Mouse (Mus musculus): ENCODE data around the gene Nsdhl.
A peak's percentile ranks its signal among the peaks of the same experiment; 100 is the strongest.

The Nsdhl gene

DNA sequence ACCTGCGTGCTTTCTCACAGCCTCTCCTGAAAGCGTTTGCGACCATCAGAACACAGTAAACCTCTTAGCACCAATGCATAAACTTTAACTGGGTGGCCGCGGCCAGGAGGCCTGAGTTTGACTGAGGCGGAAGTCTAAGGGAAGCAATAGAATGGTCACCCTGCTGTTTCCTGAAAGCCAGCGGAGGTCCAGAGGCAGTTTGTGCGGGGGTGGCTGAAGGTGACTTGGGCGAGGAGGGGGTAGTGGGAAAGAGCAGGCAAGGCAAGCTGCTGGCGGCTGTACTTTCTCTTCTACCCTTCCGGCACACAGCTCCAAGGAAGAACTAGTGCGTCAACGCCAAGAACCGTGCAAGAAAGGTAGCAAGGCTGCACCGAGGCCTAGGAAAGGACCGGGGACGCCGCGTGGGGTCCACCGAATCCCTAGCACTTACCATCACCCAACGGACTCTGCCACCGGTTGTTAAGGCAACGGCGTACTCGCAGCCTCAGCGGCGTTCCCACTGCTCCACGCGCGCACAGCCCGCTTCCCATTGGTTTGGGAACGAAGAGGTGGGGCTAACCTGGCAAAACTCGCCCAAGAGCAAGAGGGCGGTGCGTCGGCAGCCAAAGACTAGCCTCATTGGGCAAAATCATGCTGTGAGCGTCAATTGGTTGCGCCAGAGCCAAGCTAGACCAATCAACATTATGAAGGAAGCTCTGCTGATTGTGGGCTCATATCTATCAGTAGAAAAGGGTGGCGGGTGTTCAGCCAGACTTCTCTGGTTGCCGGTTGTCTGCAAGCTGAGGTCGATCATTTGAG lies at the start of gene Nsdhl, which contains the start of gene Cetn2:
Gene Nsdhl (plus strand): TSS at position 674 of the 798 bp plus-strand sequence.
Gene Cetn2 (minus strand): TSS at position 528 of the 798 bp plus-strand sequence.
- peak; percentile 59 to 70 for DNase-seq (ENCODE audit: low spot score in 2 of 2)

GRCm38 (mm10) chrX:72895388-72896054 lies 22.8 kb upstream of the Nsdhl start:
- peak; percentile 5 to 17 for DNase-seq (ENCODE audit: low spot score in 2 of 2)

DNA sequence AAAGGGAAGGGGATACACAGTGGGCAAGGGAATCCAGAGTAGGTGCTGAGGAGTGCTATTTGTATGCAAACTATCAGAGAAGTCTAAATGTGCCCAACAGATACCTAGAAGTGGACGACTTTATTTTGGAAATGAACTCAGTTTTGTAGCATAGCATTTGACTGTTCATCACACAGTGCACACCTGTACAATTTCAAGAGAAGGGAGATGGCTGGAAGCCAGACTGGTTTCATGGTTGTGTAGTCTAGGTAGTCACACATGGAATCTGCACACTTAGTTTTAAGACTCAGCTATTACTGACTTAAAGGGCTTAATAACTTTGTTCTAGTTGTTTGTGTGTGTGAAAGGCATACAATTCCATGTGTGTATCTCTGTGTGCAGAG lies 22.3 kb upstream of the Nsdhl start:
- DNase-seq (ENCODE audit: low spot score in 2 of 2), result no peak

DNA sequence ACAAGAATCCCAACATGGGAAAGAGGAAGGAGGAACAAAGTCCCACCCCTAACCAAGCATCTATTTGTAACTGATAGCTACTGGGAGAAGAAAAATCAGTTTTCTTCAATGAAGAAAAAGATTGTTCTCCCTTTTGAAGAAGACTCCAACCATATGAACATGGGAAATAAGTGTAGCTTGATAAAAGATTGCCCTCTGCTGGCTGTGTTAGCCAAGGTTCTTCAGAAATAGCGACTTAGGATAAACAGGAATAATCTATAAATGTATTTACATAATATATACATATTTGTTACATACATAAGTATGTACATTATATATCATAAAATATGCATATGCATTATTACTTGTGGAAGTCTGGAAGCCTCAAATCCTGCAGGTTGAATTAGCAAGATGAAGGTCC lies 15.8 kb upstream of the Nsdhl start:
- no peak for DNase-seq (ENCODE audit: low spot score in 2 of 2)

DNA sequence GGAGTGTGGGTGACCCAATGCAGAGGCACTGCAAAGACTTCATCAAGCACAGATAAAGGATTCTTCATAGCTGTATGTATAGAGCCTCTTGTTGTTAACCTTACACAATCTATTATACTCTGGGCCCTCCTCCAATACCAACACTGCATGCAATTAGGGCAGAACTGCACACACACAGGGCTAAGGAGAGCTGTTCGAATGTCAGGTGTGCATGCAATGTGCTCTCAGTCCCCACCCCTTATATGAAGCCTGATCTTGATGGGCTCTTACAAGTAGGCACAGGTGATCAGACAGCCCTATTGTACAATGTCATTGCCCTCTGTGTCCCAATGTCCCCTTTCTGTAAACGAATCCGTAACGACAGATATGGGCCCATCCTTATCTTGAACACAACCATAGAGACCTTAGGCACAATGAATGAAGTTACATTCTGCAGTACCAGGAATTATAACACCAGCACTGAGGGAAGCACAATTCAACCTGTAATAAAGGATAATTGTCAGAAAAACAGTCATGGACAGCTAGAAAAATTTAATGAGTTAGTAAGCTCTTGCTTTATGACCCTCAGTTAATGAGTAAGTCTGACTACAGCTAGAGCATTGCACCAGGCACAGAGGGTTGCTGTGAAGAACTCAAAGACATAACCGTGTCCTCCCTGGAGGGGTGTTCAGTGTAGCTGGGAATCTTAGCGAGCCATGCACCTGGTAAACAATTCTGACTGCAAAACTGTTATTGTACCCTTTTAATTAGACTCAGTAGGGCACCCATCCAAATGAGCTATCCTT lies 10.5 kb upstream of the Nsdhl start:
- no peak for DNase-seq (ENCODE audit: low spot score in 2 of 2)

DNA sequence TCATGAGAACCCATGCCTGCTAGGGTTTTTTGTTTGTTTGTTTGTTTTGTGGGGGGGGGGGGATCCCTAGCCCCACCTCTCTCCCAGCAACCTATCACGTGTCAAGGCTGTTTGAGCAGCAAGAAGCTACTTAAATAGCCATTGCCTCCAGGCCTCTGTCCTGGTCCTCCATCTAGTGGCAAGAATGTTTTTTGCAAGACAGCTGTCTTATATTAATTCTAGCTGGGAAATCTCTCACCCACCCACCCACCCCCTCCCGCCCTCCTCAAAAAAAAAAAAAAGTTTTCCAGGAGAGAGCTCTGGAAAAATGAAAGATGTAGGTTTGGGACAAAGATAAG lies 10.0 kb upstream of the Nsdhl start:
- DNase-seq (ENCODE audit: low spot score in 2 of 2), result no peak

GRCm38 (mm10) chrX:72911611-72912010 lies 6.7 kb upstream of the Nsdhl start:
- no peak for DNase-seq (ENCODE audit: low spot score in 2 of 2)

GRCm38 (mm10) chrX:72918682-72919059 lies 314 bp downstream of the Nsdhl start:
- DNase-seq (ENCODE audit: low spot score in 2 of 2), result no peak

GRCm38 (mm10) chrX:72921391-72921790 lies 3.0 kb downstream of the Nsdhl start:
- no peak for DNase-seq (ENCODE audit: low spot score in 2 of 2)

- DNase-seq (ENCODE audit: low spot score in 2 of 2), result no peak
These were observed 35.1 kb downstream of the Nsdhl start for GRCm38 (mm10) chrX:72953464-72953863.

DNA sequence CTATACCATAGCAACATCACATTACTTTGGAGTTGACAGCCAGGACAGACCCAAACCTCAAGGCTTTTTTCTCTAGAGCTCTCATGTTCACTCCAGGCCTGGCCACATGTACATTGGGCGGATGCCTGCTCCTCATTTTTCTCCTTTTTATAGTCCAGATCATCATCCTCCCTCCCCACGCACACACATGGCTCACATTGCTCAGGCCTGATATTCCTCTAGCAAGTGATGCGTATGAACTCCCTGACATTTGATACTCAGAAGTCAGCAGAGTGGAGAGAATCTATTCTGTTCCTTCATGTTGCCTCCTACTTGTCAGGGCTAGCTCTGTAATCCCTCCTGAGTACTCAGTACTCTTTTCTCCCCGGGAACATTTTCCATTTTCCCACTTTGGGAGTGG lies 38.1 kb downstream of the Nsdhl start:
- DNase-seq (ENCODE audit: low spot score in 2 of 2), result no peak

DNA sequence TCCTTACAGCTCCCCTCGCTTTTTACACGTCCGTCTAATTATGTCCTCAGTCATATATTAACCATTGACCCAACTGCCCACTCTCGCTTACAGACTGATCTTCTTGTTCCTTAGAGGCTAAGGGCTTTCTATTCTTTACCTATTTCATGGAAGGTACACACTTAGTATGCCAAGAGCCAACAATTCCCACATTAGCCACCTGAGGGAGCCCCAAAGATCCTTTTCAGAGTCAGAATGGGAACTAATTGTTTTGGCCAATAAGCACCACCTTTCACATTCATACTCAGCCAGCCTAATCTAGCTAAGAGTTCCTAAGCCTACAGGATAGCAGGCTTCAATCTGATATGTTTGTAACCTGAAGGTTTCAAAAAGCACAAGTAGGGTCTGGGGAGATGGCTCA lies 42.1 kb downstream of the Nsdhl start:
- DNase-seq (ENCODE audit: low spot score in 2 of 2), result no peak

DNA sequence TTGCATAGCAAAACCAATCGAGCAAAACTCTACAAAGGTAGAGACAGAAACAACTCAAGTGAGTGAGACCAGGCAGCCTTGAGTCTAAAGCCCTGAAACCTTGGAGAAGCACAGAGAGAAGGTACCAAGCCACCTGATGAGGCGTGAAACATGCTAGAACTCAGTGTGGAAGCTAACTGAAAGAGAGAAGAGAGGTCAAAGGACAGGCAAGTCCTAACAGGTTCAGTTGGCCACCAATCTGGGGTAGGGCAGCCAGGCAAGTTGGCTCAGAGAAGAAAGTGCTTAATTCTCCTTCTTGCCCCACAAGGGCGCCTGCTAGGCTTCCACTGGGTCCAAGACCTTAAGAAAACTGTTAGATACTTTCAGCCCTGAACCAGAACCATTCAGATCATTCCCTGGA lies 43.2 kb downstream of the Nsdhl start:
- no peak for DNase-seq (ENCODE audit: low spot score in 2 of 2)

DNA sequence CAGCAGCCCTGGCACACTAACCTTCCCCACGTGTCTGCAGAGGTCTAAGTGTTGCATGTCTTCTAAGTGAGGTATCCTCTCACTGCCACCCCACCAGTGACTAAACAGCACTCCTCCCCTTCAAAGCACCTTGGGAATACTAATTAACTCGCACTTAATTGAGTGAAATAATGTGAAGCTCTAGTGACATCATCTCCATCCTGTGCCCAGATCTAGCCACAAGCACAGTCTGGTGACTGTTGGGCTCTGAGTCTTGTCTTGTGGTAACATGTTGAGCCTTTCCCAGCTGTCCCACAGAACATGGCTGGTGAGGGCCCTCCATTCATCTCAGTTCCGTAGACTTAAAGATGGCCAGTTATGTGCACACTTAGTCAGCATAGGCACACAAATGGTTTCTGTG lies 44.4 kb downstream of the Nsdhl start:
- DNase-seq (ENCODE audit: low spot score in 2 of 2), result no peak

DNA sequence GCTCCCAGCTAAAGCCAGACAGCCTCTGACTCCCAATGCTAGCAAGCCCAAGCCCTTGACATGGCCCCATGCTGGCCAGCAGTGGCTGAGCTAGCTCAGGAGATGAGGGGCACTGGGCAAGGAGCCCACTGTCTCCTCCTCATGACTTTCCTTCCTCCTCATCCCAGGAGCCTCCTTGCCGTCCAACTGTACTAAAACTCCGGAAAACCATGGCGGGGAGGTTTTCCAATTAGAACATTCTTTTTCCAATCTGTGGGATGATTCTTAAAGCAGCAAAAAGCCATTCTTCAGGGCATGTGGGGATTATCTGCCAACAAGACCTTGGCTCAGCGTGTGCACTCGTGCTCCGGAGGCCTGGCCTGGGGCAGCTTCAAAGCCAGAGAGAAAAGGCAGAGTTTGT lies 64.5 kb downstream of the Nsdhl start:
- DNase-seq (ENCODE audit: low spot score in 2 of 2), result no peak

- DNase-seq (ENCODE audit: low spot score in 2 of 2), result no peak
These were observed 67.2 kb downstream of the Nsdhl start for GRCm38 (mm10) chrX:72985607-72986006.

- DNase-seq (ENCODE audit: low spot score in 2 of 2), result no peak
These were observed 68.6 kb downstream of the Nsdhl start, which contains the start of gene Zfp185 for GRCm38 (mm10) chrX:72986841-72987519. Gene Zfp185, plus strand, starts transcription at chrX:72987339.

GRCm38 (mm10) chrX:72987520-72987905 lies 69.2 kb downstream of the Nsdhl start:
- DNase-seq (ENCODE audit: low spot score in 2 of 2), result no peak

GRCm38 (mm10) chrX:72988431-72988830 lies 70.1 kb downstream of the Nsdhl start:
- no peak for DNase-seq (ENCODE audit: low spot score in 2 of 2)

GRCm38 (mm10) chrX:72990581-72990980 lies 72.2 kb downstream of the Nsdhl start:
- DNase-seq (ENCODE audit: low spot score in 2 of 2), result no peak

- no peak for DNase-seq (ENCODE audit: low spot score in 2 of 2)
These were observed 74.0 kb downstream of the Nsdhl start for GRCm38 (mm10) chrX:72992291-72992919.

DNA sequence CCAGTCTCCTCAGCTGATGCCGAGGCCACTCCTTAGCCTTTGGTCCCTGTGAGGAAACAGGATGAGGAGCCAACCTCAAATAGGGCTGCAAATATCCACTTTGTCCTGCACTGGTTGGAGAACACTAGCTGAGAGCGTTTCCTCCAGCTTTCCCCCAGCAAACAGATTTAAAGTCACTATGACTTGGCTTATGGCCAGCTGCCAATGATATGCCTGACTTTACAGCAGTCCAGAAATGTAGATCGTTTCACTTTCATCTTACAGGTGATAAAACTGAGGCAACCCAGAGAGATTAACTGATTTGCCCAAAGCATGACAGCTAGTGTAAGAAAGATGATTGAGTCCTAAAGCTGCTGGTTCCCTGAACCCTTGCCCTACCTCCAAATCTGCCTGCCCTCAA lies 77.2 kb downstream of the Nsdhl start:
- DNase-seq (ENCODE audit: low spot score in 2 of 2), result no peak
